Comparison of ENCODE assay signal across 17 mouse cellular contexts in genomic region chr7:100104677-100105076, GRCm38 (mm10).
"Had no signal": no experiment of that assay in that cellular context is flagged by ENCODE, and none has a peak within 500 bp of the region (broad histone marks: within the 10 kb centered on the region; RNA-seq: fewer than 3 reads in every experiment).

No protein-coding gene starts in this region.

- H3K4me2 ChIP-seq: neural tube, embryonic 12.5 days; neural tube, embryonic 13.5 days; neural tube, embryonic 15.5 days; stomach, embryonic 15.5 days had no signal

- H3K4me3 ChIP-seq: neural tube, embryonic 12.5 days; neural tube, embryonic 13.5 days; neural tube, embryonic 15.5 days; stomach, embryonic 15.5 days had no signal

- DNase-seq: retina, postnatal 1 day; right cerebral cortex, adult 18-20 months; right cerebral cortex, postnatal 14 days; right cerebral cortex, postnatal 25 days; right cerebral cortex, postnatal 4 days; spleen, adult 18-20 months; thymus, adult 18-20 months; thymus, adult 2 months; thymus, postnatal 14 days; thymus, postnatal 25 days; thymus, postnatal 36 days; thymus, postnatal 4 days had no signal

- H3K9ac ChIP-seq: neural tube, embryonic 12.5 days; neural tube, embryonic 13.5 days; neural tube, embryonic 15.5 days; stomach, embryonic 15.5 days had no signal

- H3K27ac ChIP-seq: neural tube, embryonic 12.5 days; neural tube, embryonic 13.5 days; neural tube, embryonic 15.5 days; stomach, embryonic 15.5 days; stomach, postnatal 0 days had no signal

- H3K9me3 ChIP-seq: neural tube, embryonic 12.5 days; neural tube, embryonic 13.5 days; neural tube, embryonic 15.5 days; stomach, embryonic 15.5 days had no signal

- H3K27me3 ChIP-seq: neural tube, embryonic 12.5 days; neural tube, embryonic 13.5 days; neural tube, embryonic 15.5 days; stomach, embryonic 15.5 days had no signal

- H3K4me1 ChIP-seq: neural tube, embryonic 12.5 days; neural tube, embryonic 13.5 days; neural tube, embryonic 15.5 days; stomach, embryonic 15.5 days had no signal
